Mouse (Mus musculus) midbrain, embryonic 16.5 days (tissue): ENCODE measurements at regions not wholly inside any gene's neighbourhood (a gene's known extent, or its start where the extent isn't known, plus 50 kb on each side); places are given as distances from the start of the nearest gene placed in this dataset.

Experiments
- ATAC-seq: fragments of 200-750 bp; cut with Nextera tagmentation; 2 replicates; pipeline ENCODE4 v1.8.0; 2017; ENCODE audit warnings: moderate TSS enrichment
- H3K27ac ChIP-seq: fragments of 300-500 bp; sonication (generic); 2 replicates; pipeline ENCODE4 v1.5.1; 2014; ENCODE audit warnings: mild to moderate bottlenecking, low read length, mixed read lengths
- H3K27me3 ChIP-seq: fragments of 300-500 bp; sonication (generic); 2 replicates; pipeline ENCODE4 v1.6.1; 2014; ENCODE audit warnings: low read depth, low read length, mixed read lengths; ENCODE audit not compliant: control insufficient read depth, insufficient read depth
- H3K36me3 ChIP-seq: fragments of 300-500 bp; sonication (generic); 2 replicates; pipeline ENCODE4 v1.6.1; 2014; ENCODE audit warnings: mild to moderate bottlenecking, low read length, moderate library complexity, mixed read lengths; ENCODE audit not compliant: control insufficient read depth, insufficient read depth
- H3K4me1 ChIP-seq: fragments of 300-500 bp; sonication (generic); 2 replicates; pipeline ENCODE4 v1.6.1; 2014; ENCODE audit warnings: mild to moderate bottlenecking, low read length, mixed read lengths; ENCODE audit not compliant: control insufficient read depth, insufficient read depth
- H3K4me2 ChIP-seq: fragments of 300-500 bp; sonication (generic); 2 replicates; pipeline ENCODE4 v1.6.1; 2014; ENCODE audit warnings: mild to moderate bottlenecking, low read length, mixed read lengths
- H3K4me3 ChIP-seq: fragments of 300-500 bp; sonication (generic); 2 replicates; pipeline ENCODE4 v1.5.1; 2014; ENCODE audit warnings: low read depth, mild to moderate bottlenecking, low read length, moderate library complexity, mixed read lengths
- H3K9ac ChIP-seq: fragments of 300-500 bp; sonication (generic); 2 replicates; pipeline ENCODE4 v1.6.1; 2014; ENCODE audit warnings: low read depth, low read length, mixed read lengths
- H3K9me3 ChIP-seq: fragments of 300-500 bp; sonication (generic); replicated peaks from 2 replicates; pipeline ENCODE4 v1.6.1; 2014; ENCODE audit warnings: mild to moderate bottlenecking, low read length, mixed read lengths; ENCODE audit not compliant: control insufficient read depth, poor library complexity, severe bottlenecking
- WGBS: fragments of 180-500 bp; shearing (Covaris S2); extraction: QIAGEN DNeasy Blood & Tissue Kit; methylation state at CpG from one replicate; pipeline ENCODE4 v1.1.7; 2014; 5-methylcytosine and 5-hydroxymethylcytosine counted together

GRCm38 (mm10) chr9:32983182-32983581 is 347.2 kb downstream of the Ets1 start:
- H3K27me3 ChIP-seq, result no peaks in the 10 kb centered on the region
- H3K9ac ChIP-seq, result no peak overlapping the region
- H3K4me1 ChIP-seq, result no peaks in the 10 kb centered on the region
- H3K27ac ChIP-seq, result no peak overlapping the region
- ATAC-seq, result no peak
- no peak overlapping the region for H3K4me2 ChIP-seq
- no peaks in the 10 kb centered on the region for H3K36me3 ChIP-seq
- H3K4me3 ChIP-seq, result no peak overlapping the region
- WGBS, result 73% methylated on average over 2 of the region's 2 CpGs
- H3K9me3 ChIP-seq, result no peaks in the 10 kb centered on the region

- no peaks in the 10 kb centered on the region for H3K27me3 ChIP-seq
- H3K36me3 ChIP-seq, result no peaks in the 10 kb centered on the region
- H3K4me2 ChIP-seq, result no peak overlapping the region
- H3K9ac ChIP-seq, result no peak overlapping the region
- no peak overlapping the region for H3K4me3 ChIP-seq
- H3K27ac ChIP-seq, result no peak overlapping the region
- ATAC-seq, result no peak
- WGBS, result 74% methylated on average over 9 of the region's 9 CpGs
- H3K9me3 ChIP-seq, result no peaks in the 10 kb centered on the region
- no peaks in the 10 kb centered on the region for H3K4me1 ChIP-seq
Measured at GRCm38 (mm10) chr9:32986836-32987673, 351.0 kb downstream of the Ets1 start.

- ATAC-seq, result no peak
- Histone ChIP-seq H3K9me3 (no peaks in the 10 kb centered on the region), H3K4me1 (no peaks in the 10 kb centered on the region), H3K27me3 (no peaks in the 10 kb centered on the region), H3K4me2 (no peak overlapping the region), H3K9ac (no peak overlapping the region), H3K36me3 (no peaks in the 10 kb centered on the region), H3K4me3 (no peak overlapping the region), H3K27ac (no peak overlapping the region)
- 96% methylated on average over 1 of the region's 1 CpGs for WGBS
Measured at GRCm38 (mm10) chr9:32989006-32989405, 353.0 kb downstream of the Ets1 start.

- H3K27ac ChIP-seq, result no peak overlapping the region
- H3K4me2 ChIP-seq, result no peak overlapping the region
- no peaks in the 10 kb centered on the region; the same call in 1 of the 2 replicates for H3K4me1 ChIP-seq
- no peak for ATAC-seq
- no peaks in the 10 kb centered on the region for H3K36me3 ChIP-seq
- H3K27me3 ChIP-seq, result no peaks in the 10 kb centered on the region
- no peak overlapping the region for H3K4me3 ChIP-seq
- no peaks in the 10 kb centered on the region; the same call in 1 of the 2 replicates for H3K9me3 ChIP-seq
- no peak overlapping the region for H3K9ac ChIP-seq
- 82% methylated on average over 1 of the region's 1 CpGs for WGBS
Measured at GRCm38 (mm10) chr9:32998323-32998722, 362.3 kb downstream of the Ets1 start.

- Histone ChIP-seq H3K4me3 (no peak overlapping the region), H3K9ac (no peak overlapping the region), H3K4me1 (no peaks in the 10 kb centered on the region; the same call in 1 of the 2 replicates), H3K9me3 (no peaks in the 10 kb centered on the region; the same call in 1 of the 2 replicates), H3K27ac (no peak overlapping the region), H3K27me3 (no peaks in the 10 kb centered on the region), H3K36me3 (no peaks in the 10 kb centered on the region), H3K4me2 (no peak overlapping the region)
- ATAC-seq, result no peak
- 60% methylated on average over 7 of the region's 7 CpGs for WGBS
Measured at GRCm38 (mm10) chr9:33000691-33001164, 364.7 kb downstream of the Ets1 start.

GRCm38 (mm10) chr9:33001165-33001949 is 365.3 kb downstream of the Ets1 start:
- Histone ChIP-seq H3K4me1 (no peaks in the 10 kb centered on the region; the same call in 1 of the 2 replicates), H3K27me3 (no peaks in the 10 kb centered on the region), H3K4me2 (no peak overlapping the region), H3K9ac (no peak overlapping the region), H3K4me3 (no peak overlapping the region), H3K9me3 (no peaks in the 10 kb centered on the region; the same call in 1 of the 2 replicates), H3K36me3 (no peaks in the 10 kb centered on the region), H3K27ac (no peak overlapping the region)
- no peak for ATAC-seq
- WGBS, result 68% methylated on average over 9 of the region's 9 CpGs

GRCm38 (mm10) chr9:33003880-33004279 is 367.9 kb downstream of the Ets1 start:
- Histone ChIP-seq H3K4me2 (no peak overlapping the region), H3K36me3 (no peaks in the 10 kb centered on the region), H3K9ac (no peak overlapping the region), H3K27me3 (no peaks in the 10 kb centered on the region), H3K4me3 (no peak overlapping the region), H3K4me1 (no peaks in the 10 kb centered on the region; the same call in 1 of the 2 replicates), H3K9me3 (no peaks in the 10 kb centered on the region), H3K27ac (no peak overlapping the region)
- 85% methylated on average over 1 of the region's 1 CpGs for WGBS
- ATAC-seq, result no peak

GRCm38 (mm10) chr9:33004536-33004935 is 368.5 kb downstream of the Ets1 start:
- H3K4me2 ChIP-seq, result no peak overlapping the region
- no peak for ATAC-seq
- no peaks in the 10 kb centered on the region; the same call in 1 of the 2 replicates for H3K4me1 ChIP-seq
- WGBS, result 94% methylated on average over 3 of the region's 3 CpGs
- H3K27me3 ChIP-seq, result no peaks in the 10 kb centered on the region
- H3K36me3 ChIP-seq, result no peaks in the 10 kb centered on the region
- no peak overlapping the region for H3K9ac ChIP-seq
- H3K27ac ChIP-seq, result no peak overlapping the region
- H3K4me3 ChIP-seq, result no peak overlapping the region
- H3K9me3 ChIP-seq, result no peaks in the 10 kb centered on the region
